Comparison of ENCODE assay signal across 9 mouse cellular contexts in the genomic region with DNA sequence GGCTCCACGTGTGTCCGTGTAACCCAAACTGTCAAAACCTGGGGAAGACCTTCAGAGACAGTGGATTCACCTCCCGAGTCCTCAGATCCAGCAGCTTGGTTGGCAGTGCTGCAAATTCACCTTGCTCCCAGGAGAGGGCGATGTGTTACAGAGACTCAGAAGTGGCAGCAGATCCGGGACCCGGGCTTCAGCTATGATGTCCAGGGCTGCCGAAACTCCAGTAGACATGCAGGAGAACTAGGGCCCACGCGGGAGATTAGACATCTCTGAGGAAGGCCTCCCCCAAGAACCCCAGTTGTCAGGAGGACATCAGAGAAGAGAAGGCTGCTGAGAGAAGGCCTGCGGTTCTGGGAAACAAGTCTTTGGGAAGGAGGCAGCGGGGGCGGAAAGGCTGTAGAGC. TPM values are rescaled to one million over a fixed set of nuclear protein-coding genes. Genes with fewer than 3 reads are reported as not detected.
A peak's percentile ranks its signal among the peaks of the same experiment; 100 is the strongest.
DNase-seq lines count a peak whose midpoint lies in the region; ATAC-seq lines count a peak whose summit lies in the region.
"Had no signal": no experiment of that assay in that cellular context is flagged by ENCODE, and none has a peak within 500 bp of the region (broad histone marks: within the 10 kb centered on the region; RNA-seq: fewer than 3 reads in every experiment).

No protein-coding gene starts in this region.

- no peaks in the 10 kb centered on the region for H3K9me3 ChIP-seq in forebrain, embryonic 12.5 days
- no peaks in the 10 kb centered on the region for H3K9me3 ChIP-seq in hindbrain, embryonic 11.5 days (ENCODE audit: control insufficient read depth, low read length)
- H3K9me3 ChIP-seq in midbrain, embryonic 10.5 days (replicated peaks): no peaks in the 10 kb centered on the region
- H3K9me3 ChIP-seq: liver, embryonic 15.5 days had no signal

- peak overlapping the region; percentile 17 for H3K9ac ChIP-seq in forebrain, embryonic 12.5 days
- H3K9ac ChIP-seq in hindbrain, embryonic 11.5 days (ENCODE audit: low read depth, low read length): no peak overlapping the region
- H3K9ac ChIP-seq: liver, embryonic 15.5 days had no signal

- H3K36me3 ChIP-seq in forebrain, embryonic 12.5 days (replicated peaks): no peaks in the 10 kb centered on the region
- H3K36me3 ChIP-seq in hindbrain, embryonic 11.5 days (ENCODE audit: control insufficient read depth, insufficient read depth, low read length): no peaks in the 10 kb centered on the region
- H3K36me3 ChIP-seq in midbrain, embryonic 10.5 days: no peaks in the 10 kb centered on the region
- H3K36me3 ChIP-seq in splenic B cell, adult 2 months (ENCODE audit: control insufficient read depth, insufficient read depth, low read length, poor library complexity, severe bottlenecking): no peaks in the 10 kb centered on the region
- H3K36me3 ChIP-seq: liver, embryonic 15.5 days had no signal

- WGBS in forebrain, embryonic 12.5 days: 21% methylated on average over 12 of the region's 12 CpGs
- 21% methylated on average over 12 of the region's 12 CpGs for WGBS in hindbrain, embryonic 11.5 days
- 22% methylated on average over 12 of the region's 12 CpGs for WGBS in midbrain, embryonic 10.5 days

- DNase-seq in ovary, postnatal 14 days (ENCODE audit: low spot score): peak; percentile 63
- DNase-seq in ovary, postnatal 10 days (ENCODE audit: low spot score): no peak
- DNase-seq in hindbrain, embryonic 11.5 days (ENCODE audit: low spot score): peak; percentile 81
- peak; percentile 73 to 76 for DNase-seq in layer of hippocampus, postnatal 36 days
- peak; percentile 76 for DNase-seq in midbrain, embryonic 10.5 days (ENCODE audit: low spot score)
- peak; percentile 72 for DNase-seq in splenic B cell, adult 2 months (ENCODE audit: low read depth, low spot score)

- no peak overlapping the region; the same call in 1 of the 2 replicates for H3K4me2 ChIP-seq in forebrain, embryonic 12.5 days
- no peak overlapping the region for H3K4me2 ChIP-seq in hindbrain, embryonic 11.5 days (replicated peaks; ENCODE audit: low read depth, low read length)
- H3K4me2 ChIP-seq: liver, embryonic 15.5 days had no signal

- H3K27ac ChIP-seq in forebrain, embryonic 12.5 days: 0 out of 2 replicates have a peak overlapping the region, but pooled peaks have one; percentile 31
- no peak overlapping the region for H3K27ac ChIP-seq in hindbrain, embryonic 11.5 days (ENCODE audit: low read depth, low read length)
- H3K27ac ChIP-seq in midbrain, embryonic 10.5 days (replicated peaks): peak overlapping the region; percentile 7
- H3K27ac ChIP-seq: liver, embryonic 15.5 days had no signal

- H3K27me3 ChIP-seq in forebrain, embryonic 12.5 days: peaks cover 46% of the 10 kb centered on the region; the same call in 1 of the 2 replicates
- H3K27me3 ChIP-seq in hindbrain, embryonic 11.5 days (ENCODE audit: control insufficient read depth, insufficient read depth, low read length): peaks cover 13% of the 10 kb centered on the region; the same call in 1 of the 2 replicates
- peaks cover 95% of the 10 kb centered on the region for H3K27me3 ChIP-seq in midbrain, embryonic 10.5 days (ENCODE audit: low read depth, poor library complexity, severe bottlenecking)
- no peaks in the 10 kb centered on the region for H3K27me3 ChIP-seq in splenic B cell, adult 2 months (ENCODE audit: control insufficient read depth, insufficient read depth, low read length, poor library complexity, severe bottlenecking)

- H3K4me3 ChIP-seq in forebrain, embryonic 12.5 days (replicated peaks): no peak overlapping the region
- no peak overlapping the region for H3K4me3 ChIP-seq in hindbrain, embryonic 11.5 days (ENCODE audit: low read depth, low read length)
- H3K4me3 ChIP-seq in midbrain, embryonic 10.5 days: no peak overlapping the region
- H3K4me3 ChIP-seq: liver, embryonic 15.5 days had no signal

- peaks cover 34% of the 10 kb centered on the region for H3K4me1 ChIP-seq in forebrain, embryonic 12.5 days
- H3K4me1 ChIP-seq in hindbrain, embryonic 11.5 days (replicated peaks; ENCODE audit: control insufficient read depth, insufficient read depth, low read length): peaks cover 2% of the 10 kb centered on the region; the same call in 1 of the 2 replicates
- peaks cover 58% of the 10 kb centered on the region for H3K4me1 ChIP-seq in midbrain, embryonic 10.5 days
- H3K4me1 ChIP-seq: liver, embryonic 15.5 days had no signal

- peak; percentile 24; the same call in 1 of the 2 replicates for ATAC-seq in cerebellum, adult (ENCODE audit: insufficient number of reproducible peaks, low FRiP score, low TSS enrichment)
- ATAC-seq in forebrain, embryonic 12.5 days (ENCODE audit: low FRiP score): no peak
- ATAC-seq in hindbrain, embryonic 11.5 days (ENCODE audit: low FRiP score): no peak

RNA-seq across cellular contexts. Expression of gene Slc22a12, which starts 50.7 kb away (rescaled TPM):
- not detected in 2 replicates for polyA plus RNA-seq in forebrain, embryonic 12.5 days (2016; fragmentation: Nextera tagmentation; extraction: Ambion mirVana)
- polyA plus RNA-seq in hindbrain, embryonic 11.5 days (2014; fragmentation: Nextera tagmentation; extraction: Ambion mirVana): not detected in 2 replicates
- under 1 TPM; 0.40 to 0.71 TPM for total RNA-seq in layer of hippocampus, postnatal 36 days (2021)
- not detected in 2 replicates for polyA plus RNA-seq in midbrain, embryonic 10.5 days (2016; fragmentation: Nextera tagmentation; extraction: Ambion mirVana)
- polyA plus RNA-seq: liver, embryonic 15.5 days had no signal
